Mouse (Mus musculus) cortical plate, adult 2 months (tissue): ENCODE results near the gene Slc35f5. TPM values are rescaled to one million over a fixed set of nuclear protein-coding genes. Genes with fewer than 3 reads are reported as not detected.

Source experiments
- H3K27ac ChIP-seq: fragments of 200-500 bp; 2 replicates; pipeline ENCODE4 v1.5.1; 2012; ENCODE audit warnings: low read length, control low read depth, inconsistent platforms; ENCODE audit not compliant: insufficient read depth
- H3K4me1 ChIP-seq: fragments of 200-500 bp; 2 replicates; pipeline ENCODE4 v1.6.1; 2011; ENCODE audit warnings: low read length; ENCODE audit not compliant: control insufficient read depth, insufficient read depth
- H3K4me3 ChIP-seq: fragments of 200-500 bp; 2 replicates; pipeline ENCODE4 v1.5.1; 2011; ENCODE audit warnings: mild to moderate bottlenecking, low read length, control low read depth; ENCODE audit not compliant: insufficient read depth
- CTCF ChIP-seq: fragments of 200-500 bp; IDR thresholded peaks from 2 replicates; pipeline ENCODE4 v1.5.1; 2011; ENCODE audit warnings: mild to moderate bottlenecking, control low read depth, low read length; ENCODE audit not compliant: insufficient read depth; ENCODE audit errors: extremely low read depth
- POLR2A ChIP-seq: fragments of 200-500 bp; IDR thresholded peaks from 2 replicates; pipeline ENCODE4 v1.6.1; 2011; ENCODE audit warnings: mild to moderate bottlenecking, low read length, control low read depth; ENCODE audit not compliant: insufficient read depth; ENCODE audit errors: extremely low read depth
- polyA plus RNA-seq: library from polyadenylated mRNA; depleted of rRNA; stranded (reverse); fragments of >200 nt; gene quantifications from 2 replicates; pipeline ENCODE4 v1.2.3, GENCODE M21; 2012

The Slc35f5 gene
- polyA plus RNA-seq, 1 experiment: 20.1 TPM

- no peak overlapping the region for H3K27ac ChIP-seq
- TF ChIP-seq CTCF (no peak), POLR2A (no peak)
- H3K4me1 ChIP-seq: no peaks in the 10 kb centered on the region
- H3K4me3 ChIP-seq: no peak overlapping the region
These were observed 7.7 kb downstream of the Slc35f5 start for GRCm38 (mm10) chr1:125568126-125568525.

- TF ChIP-seq POLR2A (no peak), CTCF (peak; percentile 39)
- no peak overlapping the region for H3K4me3 ChIP-seq
- no peak overlapping the region for H3K27ac ChIP-seq
- no peaks in the 10 kb centered on the region for H3K4me1 ChIP-seq
These were observed 13.8 kb downstream of the Slc35f5 start for GRCm38 (mm10) chr1:125574219-125574618.

DNA sequence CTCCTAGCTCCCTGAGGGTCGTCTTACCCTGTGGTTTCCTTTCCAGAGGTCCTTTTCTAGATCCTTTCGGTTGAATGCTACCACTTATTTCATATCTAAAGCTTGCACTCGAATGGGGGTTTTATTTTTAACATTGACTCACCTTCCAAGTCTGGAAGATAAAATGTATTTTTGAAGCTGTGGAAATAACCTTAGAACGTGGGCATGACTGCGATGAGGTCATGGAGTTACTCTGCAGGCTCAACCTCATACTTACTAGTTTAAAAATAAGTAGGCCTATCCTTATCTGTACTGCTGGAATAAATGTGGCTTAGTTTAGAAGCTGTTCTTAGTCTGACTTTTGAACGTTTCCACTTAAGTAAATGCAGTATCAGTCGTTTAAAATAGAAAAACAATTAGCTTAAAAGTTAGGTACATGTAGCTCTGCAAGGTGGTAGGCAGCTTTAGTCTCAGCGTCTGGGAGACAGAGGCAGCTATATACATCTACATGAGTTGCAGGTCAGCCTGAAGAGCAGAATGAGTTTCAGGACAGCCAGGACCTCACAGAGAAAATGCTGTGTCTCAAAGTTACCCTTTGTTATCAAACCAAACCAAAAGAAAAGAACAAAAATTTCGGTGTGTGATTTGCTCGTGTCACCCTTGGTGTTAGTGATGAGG lies 15.2 kb downstream of the Slc35f5 start:
- Histone ChIP-seq H3K4me1 (no peaks in the 10 kb centered on the region), H3K4me3 (no peak overlapping the region), H3K27ac (0 out of 2 replicates have a peak overlapping the region, but pooled peaks have one; percentile 32)
- no peak for TF ChIP-seq POLR2A
- TF ChIP-seq CTCF: no peak

GRCm38 (mm10) chr1:125576965-125577364 lies 16.6 kb downstream of the Slc35f5 start:
- H3K4me1 ChIP-seq: no peaks in the 10 kb centered on the region
- no peak overlapping the region for H3K27ac ChIP-seq
- no peak overlapping the region for H3K4me3 ChIP-seq
- no peak for TF ChIP-seq CTCF
- TF ChIP-seq POLR2A: no peak

- Histone ChIP-seq H3K27ac (no peak overlapping the region), H3K4me3 (no peak overlapping the region), H3K4me1 (no peaks in the 10 kb centered on the region)
- TF ChIP-seq POLR2A (no peak), CTCF (no peak)
These were observed 17.7 kb downstream of the Slc35f5 start for GRCm38 (mm10) chr1:125578091-125578490.

DNA sequence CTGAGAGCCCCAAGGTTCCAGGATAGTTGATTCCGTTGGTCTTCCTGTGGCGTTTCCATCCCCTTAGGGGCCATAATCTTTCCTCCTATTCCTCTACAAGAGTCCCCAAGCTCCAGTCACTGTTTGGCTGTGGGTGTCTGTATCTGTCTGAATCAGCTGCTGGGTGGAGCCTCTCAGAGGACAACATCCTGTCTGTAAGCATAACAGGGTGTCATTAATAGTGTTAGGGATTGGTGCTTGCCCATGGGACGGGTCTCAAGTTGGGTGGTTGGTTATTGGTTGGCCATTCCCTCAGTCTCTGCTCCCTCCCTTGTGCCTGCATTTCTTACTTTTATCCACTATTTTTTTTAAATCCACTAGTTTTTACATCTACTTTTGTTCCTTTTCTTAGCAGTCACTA lies 20.7 kb downstream of the Slc35f5 start:
- TF ChIP-seq POLR2A: no peak
- TF ChIP-seq CTCF: no peak
- no peak overlapping the region for H3K4me3 ChIP-seq
- H3K4me1 ChIP-seq: no peaks in the 10 kb centered on the region
- H3K27ac ChIP-seq: no peak overlapping the region

DNA sequence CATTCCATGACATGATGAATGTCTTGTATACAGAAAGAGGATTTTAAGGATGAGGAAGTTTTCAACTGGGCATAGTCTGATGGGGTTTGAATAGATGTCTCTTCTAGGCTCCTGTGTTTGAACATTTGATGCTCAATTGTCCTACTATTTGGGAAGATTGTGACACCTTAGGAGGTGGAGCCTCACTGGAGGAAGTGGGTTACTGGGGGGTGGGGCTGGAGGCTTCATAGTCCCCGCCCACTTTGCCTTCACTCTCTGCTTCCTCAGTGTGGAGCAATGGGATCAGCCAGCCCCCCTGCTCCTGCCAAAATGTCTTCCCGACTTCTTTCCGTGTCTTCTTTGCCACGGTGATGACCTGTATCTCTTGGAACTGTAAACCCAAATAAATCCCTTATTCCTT lies 43.2 kb downstream of the Slc35f5 start:
- Histone ChIP-seq H3K27ac (no peak overlapping the region), H3K4me3 (no peak overlapping the region), H3K4me1 (no peaks in the 10 kb centered on the region)
- TF ChIP-seq CTCF (no peak), POLR2A (no peak)

- Histone ChIP-seq H3K4me1 (no peaks in the 10 kb centered on the region), H3K27ac (no peak overlapping the region), H3K4me3 (no peak overlapping the region)
- TF ChIP-seq POLR2A (no peak), CTCF (peak; percentile 94)
These were observed 46.9 kb downstream of the Slc35f5 start for GRCm38 (mm10) chr1:125607087-125607803.

DNA sequence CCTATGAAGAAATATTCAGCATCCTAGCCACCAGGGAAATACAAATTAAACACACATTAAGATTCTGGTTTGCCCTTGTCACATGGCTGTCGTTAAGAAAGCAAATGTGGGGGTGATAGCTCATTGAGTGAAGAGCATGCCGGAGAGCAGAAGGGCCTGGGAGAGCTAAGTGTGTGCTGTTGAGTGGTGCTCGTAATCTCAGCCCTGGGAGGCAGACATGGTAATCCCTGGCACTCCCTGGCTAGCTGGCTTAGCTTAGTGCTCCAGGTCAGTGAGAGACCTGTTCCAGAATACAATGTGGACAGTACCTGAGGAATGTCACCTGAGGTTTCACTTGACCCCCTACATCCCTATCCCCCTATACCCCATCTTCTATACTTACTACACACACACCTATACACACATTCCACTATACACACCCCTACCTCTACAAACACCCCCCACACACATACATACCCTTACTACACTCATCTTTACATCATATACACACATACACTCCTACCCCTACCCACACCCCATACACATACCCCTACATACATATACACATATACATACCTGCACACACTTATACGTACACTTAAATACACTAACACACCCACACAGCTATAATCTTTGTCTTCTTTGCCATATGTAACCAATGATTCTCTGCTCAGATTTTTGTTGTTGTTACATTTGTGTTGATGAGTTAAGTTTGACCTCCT lies 64.1 kb downstream of the Slc35f5 start:
- Histone ChIP-seq H3K4me3 (no peak overlapping the region), H3K4me1 (no peaks in the 10 kb centered on the region), H3K27ac (no peak overlapping the region)
- no peak for TF ChIP-seq CTCF
- no peak for TF ChIP-seq POLR2A
